Mouse (Mus musculus) heart, postnatal 4 days (tissue): ENCODE measurements around the gene Rbm4b. TPM values are rescaled to one million over a fixed set of nuclear protein-coding genes. Genes with fewer than 3 reads are reported as not detected.
A peak's percentile ranks its signal among the peaks of the same experiment; 100 is the strongest.
"Not testable (repeated sequence)": the region's sequence is repeated elsewhere in the genome, so short reads cannot be mapped to it uniquely, and the experiment has no call there.

Source experiments
- DNase-seq: peaks from one replicate; pipeline ENCODE4 v3.0.0; 2021
- total RNA-seq, 2 experiments: library from RNA; stranded (reverse); gene quantifications; 2 replicates each; pipeline ENCODE4 v1.2.3; 2021

Rbm4b gene
- total RNA-seq, 2 experiments from 2014 or later, result 7.5 to 8.3 TPM

GRCm38 (mm10) chr19:4745681-4746080 is 10.6 kb upstream of the Rbm4b start:
- no peak for DNase-seq

GRCm38 (mm10) chr19:4746611-4747010 is 9.7 kb upstream of the Rbm4b start:
- DNase-seq, result peak; percentile 37

- DNase-seq, result no peak
These were observed 8.5 kb upstream of the Rbm4b start for GRCm38 (mm10) chr19:4747631-4748312.

GRCm38 (mm10) chr19:4748493-4748892 is 7.8 kb upstream of the Rbm4b start:
- DNase-seq, result no peak

- DNase-seq, result no peak
These were observed 6.3 kb upstream of the Rbm4b start for GRCm38 (mm10) chr19:4749975-4750374.

- peak; percentile 93 for DNase-seq
These were observed 618 bp upstream of the Rbm4b start for GRCm38 (mm10) chr19:4755565-4756192.

GRCm38 (mm10) chr19:4756921-4757320 is 624 bp downstream of the Rbm4b start:
- DNase-seq, result no peak

GRCm38 (mm10) chr19:4760544-4760943 is 4.2 kb downstream of the Rbm4b start:
- not testable (repeated sequence) for DNase-seq

GRCm38 (mm10) chr19:4762876-4763275 is 6.6 kb downstream of the Rbm4b start:
- no peak for DNase-seq

- DNase-seq, result no peak
These were observed 11.3 kb downstream of the Rbm4b start for GRCm38 (mm10) chr19:4767507-4768148.

- DNase-seq, result no peak
These were observed 16.5 kb downstream of the Rbm4b start for GRCm38 (mm10) chr19:4772785-4773184.

GRCm38 (mm10) chr19:4782891-4783290 is 26.6 kb downstream of the Rbm4b start:
- DNase-seq, result no peak

GRCm38 (mm10) chr19:4785206-4785605 is 28.9 kb downstream of the Rbm4b start:
- no peak for DNase-seq

GRCm38 (mm10) chr19:4786313-4786712 is 30.0 kb downstream of the Rbm4b start:
- DNase-seq, result no peak

GRCm38 (mm10) chr19:4793281-4793830 is 37.1 kb downstream of the Rbm4b start:
- DNase-seq, result no peak

- peak; percentile 98 for DNase-seq
These were observed 37.6 kb downstream of the Rbm4b start, which contains the start of gene Rbm4 for GRCm38 (mm10) chr19:4793831-4794422. Gene Rbm4 (minus strand): TSS chr19:4793901.

GRCm38 (mm10) chr19:4795929-4796328 is 39.6 kb downstream of the Rbm4b start:
- DNase-seq, result no peak

- DNase-seq, result no peak
These were observed 41.5 kb downstream of the Rbm4b start for GRCm38 (mm10) chr19:4797846-4798245.

GRCm38 (mm10) chr19:4799083-4799482 is 42.8 kb downstream of the Rbm4b start:
- DNase-seq, result no peak

- no peak for DNase-seq
These were observed 46.4 kb downstream of the Rbm4b start for GRCm38 (mm10) chr19:4802691-4803091.

GRCm38 (mm10) chr19:4803283-4803682 is 47.0 kb downstream of the Rbm4b start:
- no peak for DNase-seq

GRCm38 (mm10) chr19:4810309-4810708 is 54.0 kb downstream of the Rbm4b start:
- DNase-seq, result no peak

GRCm38 (mm10) chr19:4810746-4811062 is 54.4 kb downstream of the Rbm4b start:
- DNase-seq, result no peak
